Mouse (Mus musculus): ENCODE data around the gene Fbxl17. TPM values are rescaled to one million over a fixed set of nuclear protein-coding genes. Genes with fewer than 3 reads are reported as not detected.

The Fbxl17 gene
- total RNA-seq, 2 experiments from 2014 or later, result 6.6 to 20.4 TPM

- no peak for ATAC-seq (replicated peaks; ENCODE audit: poor library complexity, severe bottlenecking)
Measured at GRCm38 (mm10) chr17:63180042-63180441, 319.8 kb downstream of the Fbxl17 start.

- no peak for ATAC-seq (replicated peaks; ENCODE audit: poor library complexity, severe bottlenecking)
Measured at GRCm38 (mm10) chr17:63178331-63178730, 321.5 kb downstream of the Fbxl17 start.

GRCm38 (mm10) chr17:63176411-63176810, 323.4 kb downstream of the Fbxl17 start:
- no peak for ATAC-seq (replicated peaks; ENCODE audit: poor library complexity, severe bottlenecking)

DNA sequence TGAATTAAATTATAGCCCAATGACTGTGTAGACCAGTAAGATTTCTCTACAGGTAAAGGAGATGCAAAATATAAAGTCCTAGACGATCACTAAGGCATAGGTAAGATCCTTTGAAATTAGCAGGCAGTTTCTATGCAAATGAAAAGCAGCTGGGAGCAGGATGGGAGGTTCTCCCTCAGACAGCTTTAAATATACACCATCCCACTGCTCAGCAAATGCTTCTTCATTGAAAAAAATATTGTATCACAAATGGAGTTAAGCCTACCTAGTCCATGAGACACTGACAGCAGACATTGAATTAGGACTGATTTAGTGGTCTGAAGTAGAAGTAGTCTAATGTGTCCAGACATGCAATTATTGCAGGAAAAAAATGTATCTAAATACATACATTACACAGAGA, 327.1 kb downstream of the Fbxl17 start:
- ATAC-seq (replicated peaks; ENCODE audit: poor library complexity, severe bottlenecking), result no peak

DNA sequence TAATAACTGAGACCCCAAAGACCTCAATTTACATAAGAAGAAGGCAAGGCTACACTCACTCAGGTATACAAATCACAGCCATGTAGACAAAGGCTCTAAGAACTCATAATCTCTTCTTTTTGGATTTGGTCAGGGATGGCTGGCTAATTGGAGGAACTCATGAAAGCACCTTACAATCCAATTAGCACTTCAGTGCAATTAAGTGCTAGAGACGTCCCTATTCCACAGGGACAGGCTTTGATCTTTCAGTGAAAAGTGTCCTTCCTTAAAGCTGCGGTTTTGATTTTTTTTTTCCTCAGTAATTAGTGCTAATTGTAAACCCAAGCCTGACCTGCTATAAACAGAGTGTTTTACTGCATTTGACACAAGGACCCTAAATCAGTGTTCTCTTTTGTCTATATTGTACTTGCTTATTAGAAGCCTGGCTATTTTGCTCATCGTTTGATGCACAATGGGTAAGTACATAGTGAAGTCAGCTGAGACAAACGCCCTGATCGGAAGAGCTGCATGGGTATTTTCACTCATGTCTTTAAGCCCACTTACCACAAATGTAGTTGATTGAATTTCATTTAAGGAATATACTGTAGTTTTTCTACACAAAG, 327.8 kb downstream of the Fbxl17 start:
- ATAC-seq (replicated peaks; ENCODE audit: poor library complexity, severe bottlenecking), result no peak

DNA sequence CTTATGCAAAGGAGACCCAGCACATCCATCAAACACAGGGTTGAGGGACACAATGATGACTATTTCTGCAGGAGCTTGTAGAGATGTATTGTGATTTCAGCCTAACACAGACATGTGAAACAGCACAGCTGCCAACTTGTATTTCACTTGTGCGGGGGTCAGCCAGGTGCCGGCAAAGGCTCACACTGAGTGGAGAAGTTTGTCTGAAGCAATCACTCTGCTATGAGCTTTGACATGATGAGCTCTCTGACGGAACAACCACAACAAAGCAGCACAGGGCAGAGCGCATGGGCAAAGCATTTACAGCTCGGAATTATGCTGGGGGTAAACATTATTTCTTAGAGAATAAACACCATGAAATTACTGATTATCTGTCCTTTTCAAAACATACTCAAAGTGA, 328.6 kb downstream of the Fbxl17 start:
- no peak for ATAC-seq (replicated peaks; ENCODE audit: poor library complexity, severe bottlenecking)

GRCm38 (mm10) chr17:63168019-63168788, 331.6 kb downstream of the Fbxl17 start:
- peak; percentile 58 for ATAC-seq (replicated peaks; ENCODE audit: poor library complexity, severe bottlenecking)

DNA sequence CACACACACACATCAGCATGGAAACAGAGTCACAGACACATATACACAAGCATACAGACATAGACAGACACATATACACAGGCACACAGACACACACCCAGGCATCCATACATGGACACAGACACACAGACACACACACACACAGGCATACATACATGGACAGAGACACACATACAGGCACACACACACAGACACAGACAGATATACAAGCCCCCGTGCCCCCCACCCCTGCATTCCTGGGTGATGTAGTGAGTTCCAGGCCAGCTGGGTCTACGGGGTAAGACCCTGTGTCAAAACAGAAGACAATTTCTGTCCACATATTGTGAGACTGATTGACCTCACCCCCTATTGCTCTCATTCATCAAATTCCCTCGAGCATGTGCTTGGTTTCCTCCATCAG, 332.6 kb downstream of the Fbxl17 start:
- no peak for ATAC-seq (replicated peaks; ENCODE audit: poor library complexity, severe bottlenecking)

DNA sequence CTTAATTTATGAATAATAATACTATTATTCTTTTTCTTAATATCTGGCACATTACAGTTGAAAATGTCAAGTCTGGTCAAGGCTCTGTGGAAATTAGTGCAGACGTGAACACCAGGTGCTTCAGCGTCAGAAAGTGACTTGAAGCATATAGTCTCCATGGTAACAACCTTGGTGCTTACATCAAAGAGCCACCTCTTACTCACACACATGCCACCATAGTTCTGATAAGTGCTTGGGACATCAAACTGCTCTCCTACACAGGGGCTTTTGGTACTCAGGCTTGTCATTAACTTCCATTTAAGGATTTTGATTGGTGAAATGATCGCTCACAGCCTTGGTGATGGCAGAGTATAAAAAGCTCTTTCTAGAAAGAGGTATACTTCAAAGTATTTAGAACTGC, 333.1 kb downstream of the Fbxl17 start:
- ATAC-seq (replicated peaks; ENCODE audit: poor library complexity, severe bottlenecking), result no peak

GRCm38 (mm10) chr17:63165847-63166246, 334.0 kb downstream of the Fbxl17 start:
- ATAC-seq (replicated peaks; ENCODE audit: poor library complexity, severe bottlenecking), result no peak

- ATAC-seq (replicated peaks; ENCODE audit: poor library complexity, severe bottlenecking), result no peak
Measured at GRCm38 (mm10) chr17:63164289-63164688, 335.5 kb downstream of the Fbxl17 start.

DNA sequence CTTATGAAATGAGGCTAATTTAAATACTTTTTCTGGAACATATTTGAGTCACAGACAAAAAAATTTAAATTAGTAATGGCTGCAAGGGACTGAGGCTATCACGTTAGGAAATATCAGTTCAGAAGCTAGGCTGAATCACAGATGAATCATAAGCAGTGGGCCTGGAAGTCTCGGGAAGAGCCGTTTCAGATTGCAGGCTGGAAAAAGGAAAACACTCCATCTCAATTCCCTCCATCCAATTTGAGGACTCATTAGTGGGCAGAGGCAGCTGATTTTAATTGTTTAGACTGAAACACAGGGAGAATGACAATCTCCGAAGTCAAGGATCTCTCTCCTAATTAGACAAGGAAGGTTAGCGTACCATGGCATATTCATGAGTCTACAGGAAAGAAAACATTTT, 337.9 kb downstream of the Fbxl17 start:
- ATAC-seq (replicated peaks; ENCODE audit: poor library complexity, severe bottlenecking), result no peak

GRCm38 (mm10) chr17:63159196-63159595, 340.6 kb downstream of the Fbxl17 start:
- no peak for ATAC-seq (replicated peaks; ENCODE audit: poor library complexity, severe bottlenecking)

GRCm38 (mm10) chr17:63158436-63158835, 341.4 kb downstream of the Fbxl17 start:
- ATAC-seq (replicated peaks; ENCODE audit: poor library complexity, severe bottlenecking), result no peak

DNA sequence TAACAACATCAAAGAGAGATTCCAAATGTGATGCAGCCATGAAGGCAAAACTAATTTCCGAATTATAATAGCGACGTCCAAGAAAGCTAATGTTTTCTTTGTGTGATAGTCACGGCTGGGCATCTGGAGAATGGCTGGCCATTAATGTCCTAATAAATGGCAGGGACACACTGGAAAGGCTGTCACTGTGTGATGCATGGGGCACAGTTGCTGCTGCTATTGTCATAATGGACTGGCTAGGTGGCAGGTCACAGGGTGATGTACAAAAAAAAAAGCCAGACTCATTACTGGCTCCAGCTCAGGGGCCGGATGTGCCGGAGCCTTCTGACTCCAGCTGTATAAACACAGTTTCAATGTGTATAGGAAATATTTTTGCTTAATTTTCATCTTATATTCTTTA, 341.9 kb downstream of the Fbxl17 start:
- no peak for ATAC-seq (replicated peaks; ENCODE audit: poor library complexity, severe bottlenecking)

DNA sequence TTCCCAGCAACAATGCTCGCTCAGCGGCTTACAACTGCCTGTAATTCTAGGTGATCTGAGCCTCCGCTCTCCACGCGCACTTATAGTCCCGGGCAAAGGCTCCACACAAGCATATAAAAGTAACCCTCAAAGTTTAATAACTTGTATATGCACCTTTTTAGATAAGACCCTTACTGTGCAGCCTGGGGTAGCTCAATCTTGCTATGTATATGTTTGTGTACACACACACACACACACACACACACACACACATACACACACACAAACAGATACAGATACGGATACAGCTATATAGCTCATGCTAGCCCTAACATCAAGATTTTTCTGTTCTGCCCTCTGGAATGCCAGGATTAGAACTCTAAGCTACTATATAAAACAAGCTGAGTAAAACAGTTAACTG, 342.8 kb downstream of the Fbxl17 start:
- ATAC-seq (replicated peaks; ENCODE audit: poor library complexity, severe bottlenecking), result no peak

DNA sequence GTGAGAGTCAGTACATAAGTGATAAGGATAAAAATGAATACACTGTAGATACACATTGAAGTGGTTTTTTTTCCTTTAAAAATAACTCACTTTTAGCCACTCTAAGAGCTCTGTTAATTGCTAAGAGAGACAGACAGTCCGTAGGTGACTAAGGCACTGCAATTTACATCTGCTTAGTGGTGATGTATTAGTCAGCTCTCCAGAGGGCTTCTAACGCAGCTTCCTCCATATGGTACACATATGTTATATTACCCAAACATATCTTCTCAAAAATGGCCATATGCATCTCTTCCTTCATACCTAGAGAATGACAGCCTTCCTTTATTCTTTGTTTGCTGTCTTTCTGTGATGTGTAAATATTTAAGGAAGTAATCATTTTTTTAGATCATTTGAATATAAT, 353.3 kb downstream of the Fbxl17 start:
- ATAC-seq (replicated peaks; ENCODE audit: poor library complexity, severe bottlenecking), result no peak

GRCm38 (mm10) chr17:63145751-63146491, 353.9 kb downstream of the Fbxl17 start:
- ATAC-seq (replicated peaks; ENCODE audit: poor library complexity, severe bottlenecking), result no peak

DNA sequence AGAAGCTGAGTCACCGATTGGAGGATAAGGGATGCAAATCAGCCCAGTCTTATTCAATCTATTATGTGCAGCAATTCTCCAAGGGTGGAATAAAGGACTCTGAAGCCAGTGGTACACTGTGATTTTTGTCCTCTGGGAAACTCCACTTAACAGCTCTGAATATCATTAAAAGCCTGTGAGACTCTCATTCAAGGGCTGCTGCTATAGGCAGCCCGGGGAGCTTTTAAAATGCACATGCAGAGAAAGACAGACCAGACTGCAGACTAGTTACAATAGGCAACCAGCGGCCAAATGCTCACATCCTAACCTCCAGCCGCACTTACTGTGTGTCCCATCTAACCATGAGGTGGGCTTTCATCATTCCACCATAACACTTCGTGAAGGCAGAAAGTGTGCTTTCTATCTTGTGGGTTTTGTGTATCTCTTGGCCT, 354.5 kb downstream of the Fbxl17 start:
- ATAC-seq (replicated peaks; ENCODE audit: poor library complexity, severe bottlenecking), result no peak

- no peak for ATAC-seq (replicated peaks; ENCODE audit: poor library complexity, severe bottlenecking)
Measured at GRCm38 (mm10) chr17:63143825-63144224, 356.0 kb downstream of the Fbxl17 start.

GRCm38 (mm10) chr17:63134805-63135204, 365.0 kb downstream of the Fbxl17 start:
- ATAC-seq (replicated peaks; ENCODE audit: poor library complexity, severe bottlenecking), result no peak

Measured in granulocyte monocyte progenitor cell, adult 5-6 weeks (primary cell).